Mouse (Mus musculus) ES-E14 (cell line): ENCODE results near the gene Dock11.

Experiments
- CHD2 ChIP-seq: IDR thresholded peaks from 2 replicates; pipeline ENCODE4 v1.6.1; 2014; ENCODE audit warnings: mild to moderate bottlenecking, low read depth, low read length, inconsistent platforms
- HCFC1 ChIP-seq: IDR thresholded peaks from 2 replicates; pipeline ENCODE4 v1.6.1; 2012; ENCODE audit warnings: low read length, inconsistent platforms, borderline replicate concordance; ENCODE audit not compliant: insufficient read depth
- MAFK ChIP-seq: IDR thresholded peaks from 2 replicates; pipeline ENCODE4 v1.6.1; 2014; ENCODE audit warnings: mild to moderate bottlenecking, low read depth, low read length, inconsistent platforms; ENCODE audit not compliant: insufficient read depth
- ZC3H11A ChIP-seq: IDR thresholded peaks from 2 replicates; pipeline ENCODE4 v1.6.1; 2012; ENCODE audit warnings: low read depth, mild to moderate bottlenecking, inconsistent platforms, low read length, borderline replicate concordance
- ZNF384 ChIP-seq: IDR thresholded peaks from 2 replicates; pipeline ENCODE4 v1.6.1; 2012; ENCODE audit warnings: low read depth, low read length, inconsistent platforms

- TF ChIP-seq ZNF384, result no peak
- no peak for TF ChIP-seq CHD2
- no peak for TF ChIP-seq MAFK
- no peak for TF ChIP-seq HCFC1
- TF ChIP-seq ZC3H11A, result no peak
Observed at GRCm38 (mm10) chrX:35952521-35953095, 64.0 kb downstream of the Dock11 start.
